Mouse (Mus musculus) heart, adult 2 months (tissue): ENCODE results near the gene Dedd.

ENCODE experiments used
- CTCF ChIP-seq: fragments of 200-600 bp; IDR thresholded peaks from 2 replicates; pipeline ENCODE4 v1.8.1; 2022; ENCODE audit warnings: antibody characterized with exemption, mild to moderate bottlenecking, moderate library complexity
- EP300 ChIP-seq: fragments of 200-500 bp; IDR thresholded peaks from 2 replicates; pipeline ENCODE4 v1.6.1; 2011; ENCODE audit warnings: low read depth, low read length, control low read depth; ENCODE audit not compliant: insufficient read depth
- POLR2A ChIP-seq: fragments of 200-500 bp; IDR thresholded peaks from 2 replicates; pipeline ENCODE4 v1.6.1; 2011; ENCODE audit warnings: mild to moderate bottlenecking, low read depth, low read length, control low read depth; ENCODE audit not compliant: insufficient read depth

GRCm38 (mm10) chr1:171330216-171330560 lies 1.2 kb downstream of the Dedd start:
- no peak for TF ChIP-seq CTCF
- TF ChIP-seq POLR2A: no peak
- no peak for TF ChIP-seq EP300
